Mouse (Mus musculus) neural tube, embryonic 11.5 days (tissue): ENCODE results near the gene Mrpl4. TPM values are rescaled to one million over a fixed set of nuclear protein-coding genes. Genes with fewer than 3 reads are reported as not detected.
"Not testable (repeated sequence)": the region's sequence is repeated elsewhere in the genome, so short reads cannot be mapped to it uniquely, and the experiment has no call there.

ENCODE experiments used
- ATAC-seq: fragments of 200-750 bp; cut with Nextera tagmentation; 2 replicates; pipeline ENCODE4 v1.8.0; 2017; ENCODE audit warnings: moderate number of reproducible peaks, mild to moderate bottlenecking, moderate TSS enrichment, moderate library complexity; ENCODE audit not compliant: insufficient read depth, low FRiP score, low TSS enrichment
- DNase-seq: peaks from one replicate; pipeline ENCODE4 v3.0.0-alpha.2; 2015; ENCODE audit warnings: low spot score
- H3K27ac ChIP-seq: fragments of 300-500 bp; sonication (generic); 2 replicates; pipeline ENCODE4 v1.5.1; 2014; ENCODE audit warnings: low read depth, mild to moderate bottlenecking, low read length
- H3K27me3 ChIP-seq: fragments of 300-500 bp; sonication (generic); 2 replicates; pipeline ENCODE4 v1.6.1; 2014; ENCODE audit warnings: mild to moderate bottlenecking, low read length, mixed read lengths; ENCODE audit not compliant: control insufficient read depth, insufficient read depth
- H3K36me3 ChIP-seq: fragments of 300-500 bp; sonication (generic); 2 replicates; pipeline ENCODE4 v1.6.1; 2014; ENCODE audit warnings: mild to moderate bottlenecking, low read length, moderate library complexity, mixed read lengths; ENCODE audit not compliant: control insufficient read depth, insufficient read depth
- H3K4me1 ChIP-seq: fragments of 300-500 bp; sonication (generic); 2 replicates; pipeline ENCODE4 v1.6.1; 2014; ENCODE audit warnings: low read length, mixed read lengths; ENCODE audit not compliant: control insufficient read depth, insufficient read depth
- H3K4me2 ChIP-seq: fragments of 300-500 bp; sonication (generic); 2 replicates; pipeline ENCODE4 v1.6.1; 2014; ENCODE audit warnings: low read depth, mild to moderate bottlenecking, moderate library complexity
- H3K4me3 ChIP-seq: fragments of 300-500 bp; sonication (generic); 2 replicates; pipeline ENCODE4 v1.5.1; 2014; ENCODE audit warnings: low read depth, low read length
- H3K9ac ChIP-seq: fragments of 300-500 bp; sonication (generic); 2 replicates; pipeline ENCODE4 v1.6.1; 2014; ENCODE audit warnings: mild to moderate bottlenecking, low read length
- H3K9me3 ChIP-seq: fragments of 300-500 bp; sonication (generic); 2 replicates; pipeline ENCODE4 v1.6.1; 2016; ENCODE audit warnings: low read length; ENCODE audit not compliant: control insufficient read depth
- WGBS: fragments of 180-500 bp; shearing (Covaris S2); extraction: QIAGEN DNeasy Blood & Tissue Kit; methylation state at CpG from one replicate; pipeline ENCODE4 v1.1.7; 2014; 5-methylcytosine and 5-hydroxymethylcytosine counted together
- polyA plus RNA-seq: library from polyadenylated mRNA; unstranded; fragments of >200 nt; fragmentation: Nextera tagmentation; extraction: Ambion mirVana; gene quantifications from 2 replicates; pipeline ENCODE4 v1.2.1, GENCODE M21; 2014

Mrpl4 gene
- polyA plus RNA-seq, 1 experiment from 2014 or later: 135 TPM

- ATAC-seq (no peak), DNase-seq (no peak)
- Histone ChIP-seq H3K9ac (no peak overlapping the region), H3K9me3 (no peaks in the 10 kb centered on the region), H3K27me3 (no peaks in the 10 kb centered on the region), H3K36me3 (no peaks in the 10 kb centered on the region), H3K4me3 (no peak overlapping the region), H3K4me2 (no peak overlapping the region), H3K4me1 (peaks cover 4% of the 10 kb centered on the region; the same call in 1 of the 2 replicates), H3K27ac (no peak overlapping the region)
- 54% methylated on average over 5 of the region's 5 CpGs for WGBS
Observed at GRCm38 (mm10) chr9:20993165-20993898, 9.2 kb upstream of the Mrpl4 start.

GRCm38 (mm10) chr9:20995069-20995468 is 7.5 kb upstream of the Mrpl4 start:
- Histone ChIP-seq H3K9me3 (no peaks in the 10 kb centered on the region), H3K27ac (no peak overlapping the region), H3K4me2 (no peak overlapping the region), H3K9ac (no peak overlapping the region), H3K4me1 (peaks cover 4% of the 10 kb centered on the region; the same call in 1 of the 2 replicates), H3K27me3 (no peaks in the 10 kb centered on the region), H3K36me3 (no peaks in the 10 kb centered on the region), H3K4me3 (no peak overlapping the region)
- 78% methylated on average over 3 of the region's 3 CpGs for WGBS
- DNase-seq (no peak), ATAC-seq (no peak)

- Histone ChIP-seq H3K27ac (no peak overlapping the region), H3K27me3 (no peaks in the 10 kb centered on the region), H3K9me3 (no peaks in the 10 kb centered on the region), H3K4me1 (no peaks in the 10 kb centered on the region), H3K4me2 (no peak overlapping the region), H3K9ac (no peak overlapping the region), H3K4me3 (no peak overlapping the region), H3K36me3 (no peaks in the 10 kb centered on the region)
- ATAC-seq: no peak
- DNase-seq: no peak
- 86% methylated on average over 8 of the region's 8 CpGs for WGBS
Observed at GRCm38 (mm10) chr9:20997065-20997464, 5.5 kb upstream of the Mrpl4 start.

- WGBS: 79% methylated on average over 1 of the region's 1 CpGs
Observed at GRCm38 (mm10) chr9:20998337-20998736, 4.2 kb upstream of the Mrpl4 start.

GRCm38 (mm10) chr9:21000811-21001210 is 1.7 kb upstream of the Mrpl4 start:
- Histone ChIP-seq H3K36me3 (no peaks in the 10 kb centered on the region), H3K4me3 (no peak overlapping the region), H3K9ac (no peak overlapping the region), H3K4me1 (no peaks in the 10 kb centered on the region), H3K9me3 (no peaks in the 10 kb centered on the region), H3K27me3 (no peaks in the 10 kb centered on the region), H3K4me2 (no peak overlapping the region), H3K27ac (no peak overlapping the region)
- DNase-seq (no peak), ATAC-seq (no peak)

More at GRCm38 (mm10) chr9:20998337-20998736, 4.2 kb upstream of the Mrpl4 start:
- H3K9ac ChIP-seq, DNase-seq, ATAC-seq, H3K4me2 ChIP-seq, H3K27me3 ChIP-seq, H3K4me1 ChIP-seq, H3K9me3 ChIP-seq, H3K36me3 ChIP-seq, H3K27ac ChIP-seq, H3K4me3 ChIP-seq: not testable (repeated sequence)

GRCm38 (mm10) chr9:21001651-21002200 is 812 bp upstream of the Mrpl4 start:
- Histone ChIP-seq H3K9ac (no peak overlapping the region), H3K4me2 (no peak overlapping the region), H3K27me3 (no peaks in the 10 kb centered on the region), H3K27ac (no peak overlapping the region), H3K36me3 (peaks cover 1% of the 10 kb centered on the region; the same call in 1 of the 2 replicates), H3K4me3 (no peak overlapping the region), H3K9me3 (no peaks in the 10 kb centered on the region), H3K4me1 (no peaks in the 10 kb centered on the region)
- 77% methylated on average over 6 of the region's 6 CpGs for WGBS
- DNase-seq: no peak
- no peak for ATAC-seq

GRCm38 (mm10) chr9:21002270-21002626 is 290 bp upstream of the Mrpl4 start:
- Histone ChIP-seq H3K4me1 (no peaks in the 10 kb centered on the region), H3K9ac (peak overlapping the region; percentile 88), H3K9me3 (no peaks in the 10 kb centered on the region), H3K4me2 (peak overlapping the region; percentile 73), H3K4me3 (peak overlapping the region; percentile 86), H3K27ac (peak overlapping the region; percentile 72; the same call in 1 of the 2 replicates), H3K27me3 (no peaks in the 10 kb centered on the region), H3K36me3 (peaks cover 3% of the 10 kb centered on the region; the same call in 1 of the 2 replicates)
- 11% methylated on average over 7 of the region's 7 CpGs for WGBS
- no peak for ATAC-seq
- no peak for DNase-seq

- peaks cover 9% of the 10 kb centered on the region for H3K36me3 ChIP-seq
- peak; percentile 5 for DNase-seq
Observed at GRCm38 (mm10) chr9:21007313-21007952, 4.9 kb downstream of the Mrpl4 start.

More at GRCm38 (mm10) chr9:21007313-21007952, 4.9 kb downstream of the Mrpl4 start:
- Histone ChIP-seq H3K9me3 (no peaks in the 10 kb centered on the region), H3K27me3 (no peaks in the 10 kb centered on the region), H3K4me2 (no peak overlapping the region), H3K4me3 (no peak overlapping the region), H3K4me1 (no peaks in the 10 kb centered on the region), H3K9ac (no peak overlapping the region), H3K27ac (no peak overlapping the region)
- WGBS: 90% methylated on average over 10 of the region's 10 CpGs
- no peak for ATAC-seq
